Mouse (Mus musculus): ENCODE measurements at regions not wholly inside any gene's neighbourhood (a gene's known extent, or its start where the extent isn't known, plus 50 kb on each side); places are given as distances from the start of the nearest gene placed in this dataset.

GRCm38 (mm10) chr13:28832855-28833699 lies 120.4 kb downstream of the Sox4 start:
- ATAC-seq (no peak), DNase-seq (no peak)
- H3K9me3 ChIP-seq (ENCODE audit: low read length) = no peaks in the 10 kb centered on the region
- no peak overlapping the region for H3K4me2 ChIP-seq (ENCODE audit: low read depth)
- no peak overlapping the region for H3K9ac ChIP-seq
- H3K36me3 ChIP-seq (ENCODE audit: insufficient read depth) = no peaks in the 10 kb centered on the region
- no peak overlapping the region for H3K4me3 ChIP-seq (ENCODE audit: low read depth, low read length)
- 67% methylated on average over 12 of the region's 12 CpGs for WGBS
- 0 out of 2 replicates have a peak overlapping the region, but pooled peaks have one; percentile 15 for H3K27ac ChIP-seq (ENCODE audit: low read depth, low read length)
- H3K4me1 ChIP-seq (ENCODE audit: insufficient read depth) = no peaks in the 10 kb centered on the region
- TF ChIP-seq CTCF (IDR thresholded peaks at IDR 0.05; ENCODE audit: low read depth) = no peak
- H3K27me3 ChIP-seq (ENCODE audit: insufficient read depth, low read length) = no peaks in the 10 kb centered on the region

GRCm38 (mm10) chr13:28826284-28826683 lies 127.2 kb downstream of the Sox4 start:
- H3K4me2 ChIP-seq (ENCODE audit: low read depth) = no peak overlapping the region
- no peaks in the 10 kb centered on the region for H3K9me3 ChIP-seq (ENCODE audit: low read length)
- H3K36me3 ChIP-seq (ENCODE audit: insufficient read depth) = no peaks in the 10 kb centered on the region
- no peak for ATAC-seq
- H3K4me3 ChIP-seq (ENCODE audit: low read depth, low read length) = no peak overlapping the region
- peaks cover 12% of the 10 kb centered on the region; the same call in 1 of the 2 replicates for H3K4me1 ChIP-seq (ENCODE audit: insufficient read depth)
- no peak for TF ChIP-seq CTCF (IDR thresholded peaks at IDR 0.05; ENCODE audit: low read depth)
- no peak overlapping the region for H3K9ac ChIP-seq
- WGBS = 93% methylated on average over 7 of the region's 7 CpGs
- H3K27me3 ChIP-seq (ENCODE audit: insufficient read depth, low read length) = no peaks in the 10 kb centered on the region
- DNase-seq = no peak
- no peak overlapping the region for H3K27ac ChIP-seq (ENCODE audit: low read depth, low read length)

GRCm38 (mm10) chr13:28823985-28824384 lies 129.5 kb downstream of the Sox4 start:
- DNase-seq (peak; percentile 50), ATAC-seq (peak; percentile 77)
- 21% methylated on average over 11 of the region's 11 CpGs for WGBS
- Histone ChIP-seq H3K9me3 (ENCODE audit: low read length) (no peaks in the 10 kb centered on the region), H3K4me3 (ENCODE audit: low read depth, low read length) (no peak overlapping the region), H3K36me3 (ENCODE audit: insufficient read depth) (no peaks in the 10 kb centered on the region), H3K4me2 (ENCODE audit: low read depth) (no peak overlapping the region), H3K27me3 (ENCODE audit: insufficient read depth, low read length) (no peaks in the 10 kb centered on the region), H3K4me1 (ENCODE audit: insufficient read depth) (peaks cover 12% of the 10 kb centered on the region; the same call in 1 of the 2 replicates), H3K27ac (ENCODE audit: low read depth, low read length) (peak overlapping the region; percentile 35; the same call in 1 of the 2 replicates), H3K9ac (0 out of 2 replicates have a peak overlapping the region, but pooled peaks have one; percentile 36)
- no peak for TF ChIP-seq CTCF (IDR thresholded peaks at IDR 0.05; ENCODE audit: low read depth)

GRCm38 (mm10) chr13:28823311-28823880 lies 130.1 kb downstream of the Sox4 start:
- Histone ChIP-seq H3K9ac (no peak overlapping the region), H3K36me3 (ENCODE audit: insufficient read depth) (no peaks in the 10 kb centered on the region), H3K4me2 (ENCODE audit: low read depth) (no peak overlapping the region), H3K27ac (ENCODE audit: low read depth, low read length) (0 out of 2 replicates have a peak overlapping the region, but pooled peaks have one; percentile 35), H3K9me3 (ENCODE audit: low read length) (no peaks in the 10 kb centered on the region), H3K4me1 (ENCODE audit: insufficient read depth) (peaks cover 12% of the 10 kb centered on the region; the same call in 1 of the 2 replicates), H3K27me3 (ENCODE audit: insufficient read depth, low read length) (no peaks in the 10 kb centered on the region), H3K4me3 (ENCODE audit: low read depth, low read length) (no peak overlapping the region)
- WGBS = 43% methylated on average over 9 of the region's 9 CpGs
- ATAC-seq = peak; percentile 19; the same call in 1 of the 2 replicates
- no peak for DNase-seq
- no peak for TF ChIP-seq CTCF (IDR thresholded peaks at IDR 0.05; ENCODE audit: low read depth)

GRCm38 (mm10) chr13:28820868-28821533 lies 132.5 kb downstream of the Sox4 start:
- Histone ChIP-seq H3K9me3 (ENCODE audit: low read length) (no peaks in the 10 kb centered on the region), H3K4me1 (ENCODE audit: insufficient read depth) (peaks cover 12% of the 10 kb centered on the region; the same call in 1 of the 2 replicates), H3K9ac (no peak overlapping the region), H3K4me2 (ENCODE audit: low read depth) (no peak overlapping the region), H3K27ac (ENCODE audit: low read depth, low read length) (no peak overlapping the region), H3K36me3 (ENCODE audit: insufficient read depth) (no peaks in the 10 kb centered on the region), H3K27me3 (ENCODE audit: insufficient read depth, low read length) (no peaks in the 10 kb centered on the region), H3K4me3 (ENCODE audit: low read depth, low read length) (no peak overlapping the region)
- ATAC-seq (peak; percentile 52), DNase-seq (no peak)
- WGBS = 70% methylated on average over 15 of the region's 15 CpGs
- TF ChIP-seq CTCF (IDR thresholded peaks at IDR 0.05; ENCODE audit: low read depth) = no peak

DNA sequence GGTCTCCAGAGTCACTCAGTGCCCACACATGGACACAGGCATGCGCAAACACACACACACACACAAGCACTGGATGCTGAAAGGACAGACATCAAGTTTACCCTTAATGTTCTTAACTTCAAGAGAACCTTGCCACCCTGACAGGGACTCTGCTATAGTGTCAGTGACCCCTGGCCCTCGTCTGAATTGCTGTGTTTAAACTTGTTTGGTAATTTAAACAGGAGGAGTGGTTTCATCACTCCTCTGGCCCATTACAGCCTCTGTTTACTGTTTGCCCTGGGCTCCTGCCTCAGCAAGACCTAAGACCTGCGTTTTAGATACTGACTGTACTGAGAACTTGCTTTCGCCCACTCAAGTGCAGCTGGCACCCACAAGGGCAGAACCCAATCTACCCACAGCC lies 139.4 kb downstream of the Sox4 start:
- 75% methylated on average over 4 of the region's 4 CpGs for WGBS
- no peaks in the 10 kb centered on the region for H3K36me3 ChIP-seq (ENCODE audit: insufficient read depth)
- no peak overlapping the region for H3K4me3 ChIP-seq (ENCODE audit: low read depth, low read length)
- H3K27me3 ChIP-seq (ENCODE audit: insufficient read depth, low read length) = no peaks in the 10 kb centered on the region
- H3K4me1 ChIP-seq (ENCODE audit: insufficient read depth) = peaks cover 16% of the 10 kb centered on the region
- TF ChIP-seq CTCF (IDR thresholded peaks at IDR 0.05; ENCODE audit: low read depth) = no peak
- no peak overlapping the region for H3K9ac ChIP-seq
- H3K4me2 ChIP-seq (ENCODE audit: low read depth) = no peak overlapping the region
- no peaks in the 10 kb centered on the region for H3K9me3 ChIP-seq (ENCODE audit: low read length)
- DNase-seq = no peak
- no peak overlapping the region for H3K27ac ChIP-seq (ENCODE audit: low read depth, low read length)
- no peak for ATAC-seq
